Mouse (Mus musculus) hindlimb bud, embryonic 11.5 days (tissue): Measurements from ENCODE around the gene Oxct2b.
"Not testable (repeated sequence)": the region's sequence is repeated elsewhere in the genome, so short reads cannot be mapped to it uniquely, and the experiment has no call there.

Experiments used
- DNase-seq: peaks from one replicate; pipeline ENCODE4 v3.0.0-alpha.2; 2012; ENCODE audit warnings: low read depth, low spot score; ENCODE audit errors: extremely low spot score

The Oxct2b gene

DNA sequence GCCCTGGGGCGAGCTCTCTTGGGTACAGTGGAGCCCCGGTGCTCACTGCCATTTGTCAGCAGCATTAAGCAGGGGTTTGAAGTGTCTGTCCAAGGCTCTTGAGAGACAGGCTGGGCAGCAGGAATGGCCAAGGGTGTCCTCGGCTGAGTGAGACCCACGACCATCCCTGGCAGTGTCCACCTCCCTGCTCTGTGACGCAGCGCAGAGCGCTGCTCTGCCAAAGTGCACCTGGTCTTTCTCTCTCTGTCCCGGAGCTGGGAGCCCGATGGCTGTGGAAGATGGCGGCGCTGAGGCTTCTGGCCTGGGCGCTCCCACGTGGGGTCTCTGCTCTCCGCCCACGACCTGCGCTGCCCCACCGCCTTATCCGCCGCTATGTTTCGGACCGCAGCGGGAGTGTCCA lies at the start of gene Oxct2b:
Oxct2b (plus strand) TSS at position 256 of the 400 bp plus-strand sequence.
- DNase-seq: no peak

DNA sequence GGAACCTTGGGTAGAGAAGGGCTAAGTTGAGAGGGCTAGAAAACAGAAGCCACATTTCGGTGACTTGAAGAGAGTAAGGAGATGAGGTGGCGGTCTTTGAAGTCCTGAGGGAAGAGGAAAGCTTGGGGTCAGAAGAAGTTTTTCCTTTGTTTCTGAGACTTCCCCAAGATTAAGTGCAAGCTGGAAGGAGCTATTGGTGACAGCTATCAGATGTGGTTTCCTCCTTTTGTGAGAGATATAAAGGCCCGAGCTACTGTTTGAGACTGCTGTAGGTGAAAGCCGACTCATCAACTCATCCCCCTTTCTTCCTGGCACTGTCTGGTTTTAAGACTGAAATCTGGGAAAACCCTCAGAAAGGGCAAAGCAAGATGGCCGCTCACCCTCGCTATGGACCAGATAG lies 47.4 kb upstream of the Oxct2b start:
- DNase-seq: no peak

DNA sequence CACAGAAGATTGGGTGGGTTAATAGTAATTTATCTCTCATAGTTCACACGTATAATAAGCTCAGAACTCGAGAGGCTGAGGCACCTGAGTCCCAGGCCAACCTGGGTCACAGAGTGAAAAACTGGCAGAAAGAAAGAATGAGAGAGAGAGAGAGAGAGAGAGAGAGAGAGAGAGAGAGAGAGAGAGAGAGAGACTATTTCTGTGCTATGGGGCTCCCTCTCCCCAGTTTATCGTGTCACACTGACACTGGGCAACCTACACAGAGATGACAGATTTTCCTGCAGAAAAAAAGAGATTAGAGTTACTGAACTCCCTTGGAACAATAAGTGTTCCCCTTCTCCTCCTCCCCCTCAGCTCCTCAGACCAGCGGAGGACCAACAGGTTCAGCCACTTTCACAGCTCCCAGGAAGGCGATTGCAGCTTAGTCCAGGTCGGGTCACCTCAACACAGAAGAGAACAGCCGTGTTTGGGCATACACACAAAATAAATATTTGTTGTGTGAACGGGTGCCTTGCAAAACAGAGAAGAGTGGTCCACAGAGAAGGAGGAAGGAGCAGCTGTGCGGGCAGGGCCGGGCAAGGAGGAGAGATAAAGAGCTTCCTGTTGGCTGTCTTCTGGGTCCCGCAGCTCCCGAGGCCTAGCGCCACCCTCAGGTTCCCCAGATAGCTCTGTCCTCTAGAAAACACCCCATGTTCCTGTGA lies 44.6 kb upstream of the Oxct2b start:
- no peak for DNase-seq

GRCm38 (mm10) chr4:123076928-123077327 lies 39.1 kb upstream of the Oxct2b start:
- DNase-seq: no peak

GRCm38 (mm10) chr4:123078231-123078630 lies 37.8 kb upstream of the Oxct2b start:
- no peak for DNase-seq

- DNase-seq: no peak
These were observed 35.3 kb upstream of the Oxct2b start for GRCm38 (mm10) chr4:123080791-123081190.

DNA sequence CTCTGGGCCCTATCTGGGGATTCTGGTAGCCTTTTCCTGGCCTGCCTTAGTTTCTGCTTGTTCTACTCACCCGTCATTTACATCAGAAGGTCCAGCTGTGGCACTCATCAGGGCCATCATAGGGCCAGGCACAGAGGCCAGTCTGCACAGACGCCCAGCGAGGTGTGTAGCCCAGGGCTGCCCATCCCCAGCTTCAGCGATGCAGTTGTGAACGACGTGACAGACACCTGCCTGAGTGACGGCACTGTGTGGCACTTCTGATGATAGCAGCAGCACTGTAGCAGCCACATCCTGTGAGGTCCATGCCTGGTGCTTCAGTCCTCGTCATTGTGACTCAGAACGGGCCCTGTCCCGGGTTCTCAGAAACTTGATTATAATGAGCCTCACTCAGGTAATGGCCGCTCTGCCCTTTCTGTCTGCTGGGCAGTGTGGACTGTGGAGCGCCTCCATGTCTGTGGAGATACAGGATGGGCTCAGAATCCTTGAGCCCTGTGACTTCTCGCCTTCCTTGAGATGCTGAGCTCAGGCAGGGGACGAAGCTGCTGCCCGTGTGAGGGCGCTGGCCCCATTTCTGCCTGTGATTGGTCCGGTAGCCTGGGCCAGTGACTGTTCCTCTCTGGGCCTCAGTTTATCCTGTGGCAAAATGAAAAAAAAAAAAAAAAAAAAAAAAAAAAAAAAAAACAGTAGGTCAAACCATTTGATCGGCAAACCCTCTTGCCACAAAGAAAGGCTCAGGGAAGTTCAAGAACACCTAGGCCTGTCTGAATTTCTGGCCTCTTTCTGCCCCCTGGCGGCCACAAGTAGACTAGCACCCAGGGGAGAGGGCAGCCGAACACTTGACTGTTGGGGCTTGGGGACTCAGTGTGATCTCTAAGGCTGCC lies 33.5 kb upstream of the Oxct2b start:
- peak; percentile 33 for DNase-seq

GRCm38 (mm10) chr4:123083323-123083902 lies 32.7 kb upstream of the Oxct2b start:
- DNase-seq: no peak

DNA sequence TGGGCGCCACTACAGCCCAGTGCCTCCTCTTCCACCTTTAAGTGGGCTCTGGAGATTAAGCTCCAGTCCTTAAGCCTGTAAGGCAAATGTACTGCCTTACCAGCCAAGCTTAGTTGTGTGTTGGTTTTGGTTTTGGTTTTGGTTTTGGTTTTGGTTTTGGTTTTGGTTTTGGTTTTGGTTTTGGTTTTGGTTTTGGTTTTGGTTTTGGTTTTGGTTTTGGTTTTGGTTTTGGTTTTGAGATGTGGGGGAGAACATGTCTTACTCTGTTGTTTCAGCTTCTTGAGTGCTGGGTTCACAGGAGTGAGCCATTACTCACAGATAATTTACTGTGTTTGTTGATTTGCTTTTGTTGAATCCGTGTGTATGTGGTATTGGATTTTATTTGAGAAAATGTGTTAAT lies 30.8 kb upstream of the Oxct2b start:
- no peak for DNase-seq

GRCm38 (mm10) chr4:123086381-123086780 lies 29.7 kb upstream of the Oxct2b start:
- DNase-seq: no peak

DNA sequence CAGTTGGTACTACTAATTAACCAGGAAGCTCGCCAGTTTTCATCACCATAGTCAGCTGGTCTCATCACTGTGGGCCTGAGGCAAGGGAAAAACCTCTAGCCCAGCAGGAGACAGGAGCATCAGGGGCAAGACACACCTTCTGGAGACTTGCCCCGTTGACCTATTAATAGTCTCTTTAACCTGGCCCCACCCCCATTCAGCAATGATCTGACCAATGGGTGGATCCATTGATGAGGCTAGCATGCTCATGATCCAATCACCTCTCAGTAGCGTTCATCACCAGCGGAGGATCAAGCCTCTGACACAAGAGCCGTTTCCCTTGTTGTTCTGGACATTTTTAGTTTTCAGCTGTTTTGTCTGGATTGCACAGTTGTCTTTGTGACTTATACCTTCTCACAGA lies 23.4 kb upstream of the Oxct2b start:
- no peak for DNase-seq

- DNase-seq: no peak
These were observed 22.8 kb upstream of the Oxct2b start for GRCm38 (mm10) chr4:123093064-123093776.

DNA sequence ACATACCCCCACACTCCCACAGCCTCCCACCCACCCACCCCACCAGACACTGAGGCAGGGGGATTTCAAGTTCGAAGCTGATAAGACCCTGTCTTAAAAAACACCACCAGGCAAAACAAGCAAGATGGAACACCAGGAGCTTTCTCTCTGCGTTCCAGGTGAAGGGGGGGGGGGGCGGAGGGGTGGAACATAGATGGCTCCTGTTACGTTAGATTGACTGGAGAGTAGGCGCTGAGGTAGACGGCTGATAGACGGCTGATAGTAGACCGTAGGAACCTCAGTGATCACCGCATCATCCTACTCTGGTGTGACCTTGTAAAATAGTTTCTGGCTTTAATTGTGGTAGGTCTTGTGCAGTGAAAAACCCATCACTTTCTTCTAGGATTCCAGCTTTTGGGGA lies 22.2 kb upstream of the Oxct2b start:
- DNase-seq: no peak

DNA sequence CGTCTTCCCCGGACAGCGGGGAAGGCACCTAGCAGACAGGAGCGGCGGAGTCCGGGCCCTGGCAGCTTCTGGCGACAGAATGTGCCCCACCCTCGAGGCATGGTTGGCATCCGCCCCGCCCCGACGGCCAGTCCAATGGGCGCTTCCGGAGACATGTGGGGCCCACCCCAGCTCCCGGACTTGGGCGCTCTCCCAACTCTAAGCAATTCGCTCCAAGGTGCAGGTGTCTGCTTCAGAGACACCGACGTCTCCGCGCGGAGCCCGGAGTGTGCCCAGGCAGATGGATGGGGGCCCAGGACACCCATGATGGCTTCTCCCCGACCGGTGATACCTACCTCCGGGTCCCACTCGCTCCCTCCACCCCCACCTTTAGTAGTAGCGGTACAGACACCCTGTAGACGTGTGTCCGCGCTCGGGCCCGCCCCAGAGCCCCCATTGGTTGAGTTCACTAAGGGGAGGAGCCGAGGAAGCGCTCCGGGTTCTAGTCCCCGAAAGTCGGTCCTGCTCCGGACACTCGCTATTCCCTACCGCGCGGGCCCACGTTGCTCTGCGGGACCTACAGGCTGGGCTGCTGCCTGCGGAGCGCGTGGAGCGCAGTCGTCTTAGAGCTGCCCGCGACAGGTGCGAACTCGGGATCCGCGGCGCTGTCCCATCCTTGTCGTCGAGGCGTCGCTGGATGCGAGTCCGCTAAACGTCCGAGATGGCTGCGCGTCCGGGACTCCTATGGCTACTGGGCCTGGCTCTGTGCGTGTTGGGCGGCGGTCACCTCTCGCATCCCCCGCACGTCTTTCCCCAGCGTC lies 11.2 kb upstream of the Oxct2b start, which contains the start of gene Bmp8b:
Bmp8b (plus strand) TSS at position 515 of the 800 bp plus-strand sequence.
- DNase-seq: no peak

DNA sequence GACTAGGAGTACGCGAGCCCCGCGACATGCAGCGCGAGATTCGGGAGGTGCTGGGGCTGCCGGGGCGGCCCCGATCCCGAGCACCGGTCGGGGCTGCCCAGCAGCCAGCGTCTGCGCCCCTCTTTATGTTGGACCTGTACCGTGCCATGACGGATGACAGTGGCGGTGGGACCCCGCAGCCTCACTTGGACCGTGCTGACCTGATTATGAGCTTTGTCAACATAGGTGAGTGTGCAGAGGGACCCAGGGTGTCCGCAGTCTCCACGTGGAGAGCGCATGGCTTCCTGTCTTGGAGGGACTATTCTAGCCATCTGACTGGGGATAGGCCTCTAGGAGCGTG lies 10.6 kb upstream of the Oxct2b start:
- DNase-seq: no peak

- not testable (repeated sequence) for DNase-seq
These were observed 10.1 kb upstream of the Oxct2b start for GRCm38 (mm10) chr4:123105929-123106328.

DNA sequence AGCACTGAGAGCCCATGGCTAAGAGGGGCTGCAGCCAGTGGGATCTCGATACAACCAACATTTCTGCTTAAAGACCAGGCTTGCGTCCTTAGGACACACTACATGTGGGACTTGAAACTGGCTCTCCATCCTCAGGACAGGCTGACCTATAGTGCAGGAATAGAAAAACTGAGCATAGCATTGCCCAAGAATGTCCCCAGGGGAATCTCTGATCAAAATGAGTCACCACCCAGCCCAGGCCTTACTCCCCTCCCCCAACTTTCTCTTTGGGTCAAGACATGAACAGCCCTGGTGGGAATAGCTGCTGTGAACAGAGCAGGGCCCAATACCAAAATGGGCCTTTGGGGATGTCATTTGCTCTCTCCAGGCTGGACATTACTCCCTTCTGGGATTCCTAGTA lies 9.2 kb upstream of the Oxct2b start:
- no peak for DNase-seq

DNA sequence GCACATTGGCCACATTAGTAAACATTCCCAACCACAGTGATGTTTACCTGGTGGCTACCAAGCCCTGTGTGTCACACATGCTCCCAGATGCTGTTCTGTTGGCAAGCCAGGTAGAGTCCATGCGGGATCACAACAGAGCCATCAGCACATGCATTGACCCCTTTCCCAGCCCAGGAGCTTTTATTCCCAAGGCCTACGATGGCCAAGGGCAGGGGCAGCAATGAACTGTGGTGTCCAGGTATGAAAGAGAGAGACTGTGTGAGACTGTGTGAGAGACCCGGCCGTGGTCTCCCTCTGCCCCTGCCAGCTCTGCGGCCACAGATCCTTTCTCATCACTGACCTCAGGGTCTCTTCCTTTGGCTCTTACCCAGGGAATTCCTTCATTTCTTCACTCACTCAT lies 8.0 kb upstream of the Oxct2b start:
- DNase-seq: no peak

DNA sequence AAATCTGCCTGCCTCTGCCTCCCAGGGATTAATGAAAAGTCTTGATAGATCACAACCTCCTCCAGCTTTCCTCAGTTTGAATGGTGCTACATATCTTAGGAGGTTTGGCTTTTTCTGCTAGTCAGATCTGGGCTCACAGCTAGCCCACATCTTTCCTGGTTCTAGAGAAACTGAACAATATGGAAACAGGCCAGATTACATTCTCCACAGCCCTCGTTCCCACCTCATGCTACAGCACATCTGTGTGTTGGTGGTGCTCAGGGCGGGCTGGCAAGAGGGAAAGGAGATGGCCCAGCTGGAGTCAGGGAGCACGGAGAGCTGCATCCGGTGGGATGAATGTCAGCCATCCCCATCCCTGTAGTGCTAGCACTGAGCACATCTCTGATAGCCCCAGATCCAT lies 5.3 kb upstream of the Oxct2b start:
- no peak for DNase-seq

DNA sequence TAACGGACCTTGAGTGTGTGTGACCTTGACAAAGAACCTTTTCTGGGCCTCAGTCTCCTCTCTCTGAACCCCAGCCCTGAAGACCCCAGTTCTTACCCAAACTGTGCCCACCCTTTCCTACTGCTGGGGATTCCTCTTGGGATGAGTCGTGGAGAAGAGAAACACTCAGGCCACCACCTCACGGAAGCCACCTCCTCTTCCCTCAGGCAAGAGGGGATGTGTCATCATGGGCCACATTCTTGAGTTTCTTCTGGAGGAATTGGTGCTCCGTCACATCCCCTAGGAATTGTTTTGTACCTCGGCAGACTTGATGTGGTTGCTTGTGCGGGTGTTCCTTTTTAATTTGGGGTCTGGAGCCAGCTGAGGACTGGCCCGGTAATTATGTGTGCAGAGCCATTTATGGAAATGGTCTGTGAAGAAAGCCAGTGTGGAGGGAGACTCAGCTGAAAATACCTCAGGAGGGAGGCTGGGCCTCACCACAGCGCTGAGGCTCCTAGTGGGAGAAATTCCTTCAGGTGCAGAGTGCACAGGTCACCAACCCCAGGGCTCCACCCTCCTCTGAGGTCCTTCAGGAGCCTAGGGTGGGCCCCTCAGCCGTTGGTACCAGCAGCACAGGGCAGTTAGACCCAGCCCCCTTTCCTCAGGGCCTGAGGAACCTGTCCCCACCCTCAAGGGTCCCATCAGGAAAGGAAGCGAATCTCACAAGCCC lies 4.6 kb upstream of the Oxct2b start:
- not testable (repeated sequence) for DNase-seq
